Comparison of ENCODE assay signal across 11 mouse cellular contexts in the genomic region with DNA sequence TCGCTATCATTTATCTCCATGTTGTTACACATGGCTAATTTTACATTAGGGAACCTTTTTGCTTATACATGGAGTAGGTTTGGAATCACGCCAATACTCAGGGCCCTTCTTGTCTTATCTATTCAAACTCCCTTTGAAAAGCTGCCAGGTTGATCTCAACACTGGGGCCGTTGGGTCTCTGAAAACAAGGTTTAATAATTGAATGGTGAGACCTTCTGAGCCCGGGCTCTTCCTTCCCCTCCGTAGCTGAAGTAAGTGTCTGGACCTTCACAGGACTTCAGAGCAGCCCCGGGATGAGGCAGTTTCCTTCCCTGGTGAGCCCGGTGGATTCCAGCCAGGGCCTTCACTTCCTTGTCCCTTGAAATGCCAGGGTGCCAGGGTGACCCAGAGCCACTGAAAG. TPM values are rescaled to one million over a fixed set of nuclear protein-coding genes. Genes with fewer than 3 reads are reported as not detected.
DNase-seq lines count a peak whose midpoint lies in the region; ATAC-seq and TF ChIP-seq lines count a peak whose summit lies in the region.
"Had no signal": no experiment of that assay in that cellular context is flagged by ENCODE, and none has a peak within 500 bp of the region (broad histone marks: within the 10 kb centered on the region; RNA-seq: fewer than 3 reads in every experiment).

No protein-coding gene starts in this region.

- no peak overlapping the region for H3K9ac ChIP-seq in intestine, embryonic 14.5 days (ENCODE audit: low read length)
- no peak overlapping the region for H3K9ac ChIP-seq in intestine, postnatal 0 days (ENCODE audit: low read depth, low read length)
- no peak overlapping the region for H3K9ac ChIP-seq in kidney, postnatal 0 days (ENCODE audit: low read depth, low read length)

- ATAC-seq in intestine, embryonic 14.5 days (replicated peaks; ENCODE audit: low FRiP score, low TSS enrichment, low read depth): no peak
- no peak for ATAC-seq in intestine, postnatal 0 days
- ATAC-seq in kidney, postnatal 0 days (replicated peaks; ENCODE audit: low FRiP score, low read depth): no peak
- 0 out of 2 replicates have a peak, but pooled peaks have one; percentile 2 for ATAC-seq in megakaryocyte progenitor cell, adult 5-6 weeks (replicated peaks; ENCODE audit: poor library complexity)

- 48% methylated on average over 7 of the region's 7 CpGs for WGBS in intestine, embryonic 14.5 days
- WGBS in intestine, postnatal 0 days: 27% methylated on average over 7 of the region's 7 CpGs
- WGBS in kidney, postnatal 0 days: 29% methylated on average over 7 of the region's 7 CpGs
- WGBS in hindbrain, embryonic 10.5 days: 81% methylated on average over 7 of the region's 7 CpGs

- no peak overlapping the region for H3K4me3 ChIP-seq in intestine, embryonic 14.5 days (ENCODE audit: low read depth, low read length)
- H3K4me3 ChIP-seq in intestine, postnatal 0 days (ENCODE audit: low read depth, low read length): no peak overlapping the region
- no peak overlapping the region for H3K4me3 ChIP-seq in kidney, postnatal 0 days (replicated peaks; ENCODE audit: low read depth, low read length)
- H3K4me3 ChIP-seq in hindbrain, embryonic 10.5 days: no peak overlapping the region

- H3K4me1 ChIP-seq in intestine, embryonic 14.5 days (replicated peaks; ENCODE audit: control insufficient read depth, insufficient read depth, low read length): peaks cover 36% of the 10 kb centered on the region
- H3K4me1 ChIP-seq in intestine, postnatal 0 days (replicated peaks; ENCODE audit: control insufficient read depth, insufficient read depth, low read length): no peaks in the 10 kb centered on the region
- H3K4me1 ChIP-seq in kidney, postnatal 0 days (replicated peaks; ENCODE audit: insufficient read depth, low read length): peaks cover 32% of the 10 kb centered on the region
- peaks cover 48% of the 10 kb centered on the region for H3K4me1 ChIP-seq in hindbrain, embryonic 10.5 days (replicated peaks)

- H3K36me3 ChIP-seq in intestine, embryonic 14.5 days (ENCODE audit: control insufficient read depth, insufficient read depth, low read length): no peaks in the 10 kb centered on the region
- H3K36me3 ChIP-seq in intestine, postnatal 0 days (ENCODE audit: control insufficient read depth, insufficient read depth): no peaks in the 10 kb centered on the region
- no peaks in the 10 kb centered on the region for H3K36me3 ChIP-seq in kidney, postnatal 0 days (ENCODE audit: insufficient read depth, low read length)
- no peaks in the 10 kb centered on the region for H3K36me3 ChIP-seq in hindbrain, embryonic 10.5 days

- TF ChIP-seq CTCF in intestine, postnatal 0 days (IDR thresholded peaks at IDR 0.05; ENCODE audit: low read depth): no peak
- no peak for TF ChIP-seq CTCF in kidney, postnatal 0 days (IDR thresholded peaks at IDR 0.05; ENCODE audit: low read depth)

- peak overlapping the region; percentile 7; the same call in 1 of the 2 replicates for H3K4me2 ChIP-seq in intestine, embryonic 14.5 days (ENCODE audit: low read length)
- H3K4me2 ChIP-seq in intestine, postnatal 0 days (replicated peaks; ENCODE audit: low read depth): no peak overlapping the region
- no peak overlapping the region; the same call in 1 of the 2 replicates for H3K4me2 ChIP-seq in kidney, postnatal 0 days (ENCODE audit: low read length)

- DNase-seq in intestine, embryonic 14.5 days (ENCODE audit: low spot score): no peak
- peak; percentile 34 for DNase-seq in heart, adult 8-10 months (ENCODE audit: low spot score)
- DNase-seq in kidney, postnatal 0 days (ENCODE audit: low spot score): peak; percentile 39
- DNase-seq in right cerebral cortex, postnatal 36 days (ENCODE audit: low spot score in 2 of 2): no peak
- DNase-seq in frontal cortex, postnatal 14 days (ENCODE audit: low spot score in 2 of 2): no peak
- no peak for DNase-seq in hindbrain, embryonic 10.5 days (ENCODE audit: low spot score)
- DNase-seq: cerebellum, adult 18-20 months; right cerebral cortex, adult 18-20 months had no signal

- no peaks in the 10 kb centered on the region for H3K9me3 ChIP-seq in intestine, embryonic 14.5 days (ENCODE audit: control insufficient read depth, low read length)
- no peaks in the 10 kb centered on the region for H3K9me3 ChIP-seq in intestine, postnatal 0 days (ENCODE audit: control insufficient read depth)
- H3K9me3 ChIP-seq in kidney, postnatal 0 days (replicated peaks; ENCODE audit: low read length): no peaks in the 10 kb centered on the region
- H3K9me3 ChIP-seq in hindbrain, embryonic 10.5 days: no peaks in the 10 kb centered on the region

- no peak overlapping the region; the same call in 1 of the 2 replicates for H3K27ac ChIP-seq in intestine, embryonic 14.5 days (ENCODE audit: low read depth)
- no peak overlapping the region for H3K27ac ChIP-seq in intestine, postnatal 0 days (ENCODE audit: low read depth, low read length)
- H3K27ac ChIP-seq in kidney, postnatal 0 days: peak overlapping the region; percentile 13; the same call in 1 of the 2 replicates
- H3K27ac ChIP-seq in hindbrain, embryonic 10.5 days: no peak overlapping the region
- H3K27ac ChIP-seq: macrophage had no signal

- no peaks in the 10 kb centered on the region for H3K27me3 ChIP-seq in intestine, embryonic 14.5 days (replicated peaks; ENCODE audit: control insufficient read depth, insufficient read depth, low read length)
- peaks cover under 1% of the 10 kb centered on the region; the same call in 1 of the 2 replicates for H3K27me3 ChIP-seq in intestine, postnatal 0 days (replicated peaks; ENCODE audit: control insufficient read depth, insufficient read depth, low read length)
- H3K27me3 ChIP-seq in kidney, postnatal 0 days (ENCODE audit: insufficient read depth, low read length): no peaks in the 10 kb centered on the region
- H3K27me3 ChIP-seq in hindbrain, embryonic 10.5 days (ENCODE audit: insufficient read depth, poor library complexity, severe bottlenecking): peaks cover 18% of the 10 kb centered on the region

RNA-seq across cellular contexts. Expression of gene Chst11, which starts 5.6 kb away (rescaled TPM):
- 2.0 and 2.2 TPM in 2 replicates for polyA plus RNA-seq in intestine, embryonic 14.5 days (2014; fragmentation: Nextera tagmentation; extraction: Ambion mirVana)
- 0.46 and 0.50 TPM in 2 replicates for polyA plus RNA-seq in intestine, postnatal 0 days (2015; fragmentation: Nextera tagmentation; extraction: Ambion mirVana)
- 1 to 10 TPM; 2.1 to 3.1 (median 2.7) TPM for total RNA-seq in heart, adult 8-10 months (2022)
- 2.7 and 2.9 TPM in 2 replicates for polyA plus RNA-seq in kidney, postnatal 0 days (2015; fragmentation: Nextera tagmentation; extraction: Ambion mirVana)
- total RNA-seq in megakaryocyte progenitor cell, adult 5-6 weeks (2015): 19.2 and 20.0 TPM in 2 replicates
- 20.4 and 22.2 TPM in 2 replicates for total RNA-seq in megakaryocyte progenitor cell, adult 5-6 weeks (2017)
- 1.1 and 1.4 TPM in 2 replicates for polyA plus RNA-seq in hindbrain, embryonic 10.5 days (2016; fragmentation: Nextera tagmentation; extraction: Ambion mirVana)

Comparison
In these comparisons a context has a peak if more than half of its experiments do, and no peak if none do; other contexts are left out.
1. DNase-seq: peak in heart, adult 8-10 months (single experiment) and kidney, postnatal 0 days (single experiment); none in intestine, embryonic 14.5 days (single experiment), right cerebral cortex, postnatal 36 days (0 of 2), frontal cortex, postnatal 14 days (0 of 2) and hindbrain, embryonic 10.5 days (single experiment).